Mouse (Mus musculus) thymus, postnatal 0 days (tissue): ENCODE results near the gene Ccer2. TPM values are rescaled to one million over a fixed set of nuclear protein-coding genes. Genes with fewer than 3 reads are reported as not detected.

Experiments
- DNase-seq: peaks from one replicate; pipeline ENCODE4 v3.0.0-alpha.2; 2015; ENCODE audit warnings: low spot score
- polyA plus RNA-seq: library from polyadenylated mRNA; unstranded; fragments of >200 nt; fragmentation: Nextera tagmentation; extraction: Ambion mirVana; gene quantifications from 2 replicates; pipeline ENCODE4 v1.2.1, GENCODE M21; 2015

Ccer2 gene
- polyA plus RNA-seq = 0.26 and 0.45 TPM in 2 replicates

DNA sequence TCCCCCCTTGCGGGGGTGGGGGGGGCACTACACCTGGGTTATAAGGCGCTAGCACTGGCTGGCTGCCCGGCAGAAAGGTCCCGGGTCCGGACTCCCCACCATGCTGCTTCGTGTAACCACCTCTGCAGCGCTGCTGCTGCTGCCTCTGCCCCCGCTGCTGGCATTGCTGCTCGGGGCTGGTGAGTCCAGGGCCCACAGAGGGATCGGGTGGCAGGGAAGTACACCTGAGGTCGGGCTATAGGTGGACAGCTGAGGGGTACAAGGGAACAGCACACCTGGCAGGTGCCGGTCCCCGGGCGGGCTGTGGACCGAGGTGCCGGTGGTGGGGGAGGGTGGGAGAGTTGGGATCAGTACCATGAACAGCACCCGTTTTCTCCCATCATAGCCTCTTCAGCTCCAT, at the start of gene Ccer2:
TSS of gene Ccer2 (plus strand) at position 96 of the 400 bp plus-strand sequence.
- DNase-seq = no peak

DNA sequence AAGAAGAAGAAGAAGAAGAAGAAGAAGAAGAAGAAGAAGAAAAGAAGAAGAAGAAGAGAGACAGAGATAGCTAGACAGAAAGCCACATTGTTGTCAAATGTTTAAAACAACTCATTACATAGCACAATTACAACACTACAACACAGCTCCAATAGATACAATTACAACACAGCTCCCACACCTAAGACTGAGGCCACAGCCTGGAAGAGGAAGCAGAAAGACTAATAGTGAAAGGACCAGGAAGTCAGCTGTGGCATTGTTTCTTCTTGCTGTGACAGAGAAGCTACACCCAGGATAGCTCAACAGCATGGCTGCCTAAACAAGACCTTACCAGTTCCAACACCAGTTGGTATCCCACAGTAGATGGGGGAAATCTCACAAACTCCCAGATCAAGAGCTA, 46.5 kb upstream of the Ccer2 start:
- no peak for DNase-seq

DNA sequence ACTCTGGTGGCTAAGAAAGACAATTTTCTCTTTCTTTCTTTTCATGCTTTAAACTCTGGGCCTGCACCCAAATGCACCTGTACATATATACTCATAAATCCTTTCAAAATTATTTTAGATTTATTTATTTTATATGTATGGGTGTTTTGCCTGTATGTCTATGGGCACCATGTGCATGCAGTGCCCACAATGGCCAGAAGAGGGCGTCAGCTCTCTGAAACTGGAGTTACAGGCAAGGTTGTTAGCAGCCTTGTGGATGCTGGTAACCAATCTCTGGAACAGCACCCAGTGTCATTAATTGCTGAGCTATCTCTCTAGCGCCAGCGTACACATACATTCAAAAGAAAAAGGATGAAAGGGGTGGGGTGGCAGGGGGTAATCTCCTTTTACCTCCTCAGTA, 45.0 kb upstream of the Ccer2 start:
- no peak for DNase-seq

DNA sequence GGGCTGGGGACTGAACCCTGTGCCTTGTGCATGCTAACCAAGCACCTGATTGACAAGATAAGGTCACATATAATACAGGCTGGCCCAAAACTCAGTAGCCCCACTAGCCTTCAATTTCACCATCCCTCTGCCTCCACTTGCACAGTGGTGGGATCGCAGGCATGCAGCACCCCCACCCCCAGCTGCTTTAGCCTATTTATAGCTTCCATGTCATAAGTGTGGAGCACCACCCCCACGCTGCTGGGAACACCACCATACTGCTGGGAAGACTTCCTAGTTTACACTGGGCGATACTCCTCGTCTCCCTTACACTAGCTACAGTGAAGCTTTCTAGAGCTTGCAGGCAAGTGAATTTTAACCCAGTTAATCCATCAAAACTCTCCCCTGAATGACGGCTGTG, 41.3 kb upstream of the Ccer2 start:
- DNase-seq = no peak

DNA sequence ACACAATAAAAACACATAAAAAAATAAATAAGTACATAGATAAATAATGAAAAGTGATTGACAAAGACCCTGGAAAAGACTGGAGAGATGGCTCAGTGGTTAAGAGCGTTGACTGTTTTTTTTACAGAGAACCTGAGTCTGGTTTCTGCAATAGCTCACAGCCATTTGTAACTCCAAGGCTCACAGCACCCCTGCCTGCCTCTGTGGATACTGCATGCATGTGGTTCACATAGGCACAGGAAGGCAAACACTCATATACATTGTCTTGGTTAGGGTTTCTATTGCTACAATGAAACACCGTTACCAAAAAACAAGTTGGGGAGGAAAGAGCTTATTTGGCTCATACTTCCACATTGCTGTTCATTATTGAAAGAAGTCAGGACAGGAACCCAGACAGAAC, 40.4 kb upstream of the Ccer2 start:
- no peak for DNase-seq

DNA sequence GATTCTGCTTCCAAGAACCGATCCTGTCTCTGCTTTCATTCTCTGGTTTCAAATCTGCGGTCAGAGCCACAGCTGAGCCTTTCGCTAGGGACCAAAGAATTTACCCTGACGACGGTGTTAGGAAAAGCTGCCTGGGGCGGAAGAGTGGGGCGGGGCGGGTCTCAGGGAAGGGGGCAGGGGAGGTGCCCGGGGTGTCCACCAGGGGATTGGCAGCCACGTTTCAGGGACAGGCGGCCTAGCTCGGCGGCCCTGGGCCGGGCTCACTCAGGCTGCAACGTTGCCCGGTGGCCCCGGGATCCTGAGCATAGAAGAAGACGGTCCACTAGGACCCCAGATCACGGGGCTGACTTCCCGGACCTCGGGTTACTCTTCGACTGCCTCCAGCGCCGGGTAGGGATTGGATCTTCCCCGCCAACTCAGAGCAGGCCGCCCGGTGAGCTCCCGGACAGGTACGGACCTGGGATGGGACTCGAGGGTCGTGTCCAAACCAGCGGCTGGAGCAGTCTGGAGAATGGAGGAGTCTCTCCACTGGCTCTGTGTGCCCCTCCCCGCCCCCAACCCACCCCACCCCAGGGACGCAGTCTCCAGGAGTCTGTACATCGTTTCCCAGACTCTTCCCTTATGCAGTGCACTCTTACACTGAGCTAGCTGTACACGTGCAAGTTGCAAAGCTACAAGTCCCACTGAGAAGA, 39.2 kb upstream of the Ccer2 start, which contains the start of gene Fbxo17:
TSS of gene Fbxo17 (plus strand) at position 215 of the 692 bp plus-strand sequence.
- DNase-seq = peak; percentile 58

DNA sequence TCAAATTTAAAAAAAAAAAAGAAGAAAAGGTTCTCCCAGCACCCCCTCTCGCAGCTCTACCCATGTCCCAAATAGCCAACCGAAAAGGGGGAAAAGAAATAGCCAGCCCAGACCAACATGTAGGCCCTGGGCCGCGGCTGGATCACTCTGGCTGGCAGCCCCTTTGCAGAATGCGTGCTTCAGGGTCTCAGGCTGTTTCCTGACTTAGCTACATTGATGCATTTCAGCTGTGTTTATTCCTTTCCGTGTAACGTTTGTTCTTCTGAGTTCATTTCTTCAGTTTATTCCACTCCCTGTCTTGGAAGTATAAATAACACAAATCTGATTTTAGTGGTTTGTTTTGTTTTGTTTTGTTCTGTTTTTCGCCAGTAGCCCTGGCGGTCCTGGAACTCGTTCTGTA, 38.2 kb upstream of the Ccer2 start:
- no peak for DNase-seq

DNA sequence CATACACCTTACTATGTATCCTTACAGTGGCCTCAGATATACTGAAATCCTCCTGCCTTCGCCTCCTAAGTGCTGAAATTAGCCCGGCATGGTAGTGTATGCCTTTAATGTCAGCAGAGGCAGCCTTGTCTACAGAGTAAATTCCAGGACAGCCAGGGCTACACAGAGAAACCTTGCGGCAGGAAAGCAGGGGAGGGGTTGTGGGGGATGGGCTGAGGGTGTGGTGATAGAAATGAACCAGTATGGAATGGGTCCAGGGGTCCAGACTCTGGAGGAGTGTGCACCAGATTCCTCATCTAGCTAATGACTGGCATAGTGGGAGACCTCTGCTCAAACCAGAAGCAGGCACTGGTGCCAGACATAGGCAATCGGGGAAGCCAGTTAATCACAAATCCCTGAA, 36.8 kb upstream of the Ccer2 start:
- DNase-seq = no peak

DNA sequence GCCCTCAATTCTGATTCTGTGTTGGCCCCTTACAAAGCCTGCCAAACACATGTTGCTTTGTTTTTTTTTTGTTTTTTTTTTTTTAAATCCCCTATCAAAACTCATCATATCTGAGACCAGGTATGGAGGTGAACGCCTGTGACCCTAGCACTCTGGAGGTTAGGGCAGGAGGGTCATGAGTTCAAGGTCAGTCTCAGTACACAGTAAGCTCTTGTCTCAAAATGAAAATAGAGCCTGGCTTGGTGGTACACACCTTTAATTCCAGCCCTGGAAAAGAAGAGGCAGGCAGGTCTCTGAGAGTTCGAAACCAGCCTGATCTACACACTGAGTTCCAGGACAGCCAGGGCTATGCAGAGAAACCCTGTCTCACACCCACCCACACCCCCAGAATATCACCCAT, 36.3 kb upstream of the Ccer2 start:
- no peak for DNase-seq

DNA sequence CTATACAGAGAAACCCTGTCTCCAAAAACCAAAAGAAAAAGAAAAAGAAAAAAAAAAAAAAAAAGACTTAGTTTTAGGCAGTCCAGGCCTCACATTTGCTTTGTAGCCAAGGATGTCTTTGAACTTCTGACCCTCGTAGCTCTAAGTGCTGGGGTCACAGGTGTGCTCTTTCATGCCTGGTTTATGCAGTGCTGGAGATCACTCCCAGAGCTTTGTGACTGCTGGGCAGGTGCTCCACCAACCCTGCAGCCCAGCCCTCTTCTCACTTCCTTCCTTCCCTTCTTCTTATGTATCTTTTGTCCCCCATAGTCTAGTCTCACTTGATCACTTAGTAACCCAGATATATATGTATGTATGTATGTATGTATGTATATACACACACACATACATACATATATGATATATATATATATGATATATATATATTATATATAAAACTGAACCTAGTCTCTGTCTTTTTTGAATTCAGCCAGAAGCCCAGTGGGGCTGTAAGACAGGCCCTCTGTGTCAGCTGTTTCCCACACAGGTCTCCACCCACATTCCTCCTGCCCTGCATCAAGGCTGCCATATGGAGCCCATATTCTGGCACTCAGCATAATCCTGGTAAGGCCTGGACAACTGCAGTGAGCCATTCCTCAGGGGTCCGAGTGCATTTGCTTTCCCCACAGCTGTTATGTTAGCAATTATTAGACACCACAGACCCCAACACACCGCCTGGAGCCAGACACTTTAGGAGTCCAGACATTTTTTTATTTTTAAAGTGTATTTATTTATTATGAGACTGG, 35.0 kb upstream of the Ccer2 start:
- DNase-seq = peak; percentile 32

DNA sequence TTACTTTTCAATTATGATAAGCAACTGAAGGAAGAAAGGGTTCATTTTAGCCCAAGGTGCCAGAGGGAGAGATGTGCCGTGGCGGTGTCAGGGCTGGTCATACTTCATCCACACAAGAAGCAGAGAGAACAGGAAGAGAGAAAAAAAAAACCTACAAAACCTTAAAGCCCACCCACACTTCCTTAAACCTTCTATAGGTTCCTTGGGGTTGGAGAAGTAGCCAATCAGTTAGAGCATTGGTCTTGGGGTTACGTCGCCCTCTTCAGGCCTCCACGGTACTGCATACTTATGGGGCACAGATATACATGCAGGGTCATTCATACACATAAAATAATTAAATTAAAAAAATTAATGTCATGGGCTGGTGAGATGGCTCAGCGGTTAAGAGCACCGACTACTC, 33.9 kb upstream of the Ccer2 start:
- peak; percentile 22 for DNase-seq

DNA sequence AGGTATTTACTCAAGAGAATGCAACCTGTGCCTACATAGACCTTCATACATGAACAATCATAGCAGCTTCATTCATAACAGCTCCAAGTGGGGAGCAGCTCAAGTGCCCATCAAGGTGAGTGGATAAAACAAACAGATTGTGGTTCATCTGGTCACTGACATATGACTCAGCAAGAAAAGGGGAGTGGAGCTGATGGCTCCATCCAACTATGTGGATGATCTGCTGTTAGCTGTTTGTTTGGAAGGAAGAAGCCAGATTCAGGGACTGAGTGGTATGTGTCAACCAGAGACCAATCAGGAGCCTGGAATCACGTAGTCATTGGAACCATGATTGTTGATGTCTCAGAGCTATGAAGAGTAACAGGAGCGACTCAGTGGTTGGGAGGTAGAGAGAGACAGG, 31.4 kb upstream of the Ccer2 start:
- DNase-seq = no peak

DNA sequence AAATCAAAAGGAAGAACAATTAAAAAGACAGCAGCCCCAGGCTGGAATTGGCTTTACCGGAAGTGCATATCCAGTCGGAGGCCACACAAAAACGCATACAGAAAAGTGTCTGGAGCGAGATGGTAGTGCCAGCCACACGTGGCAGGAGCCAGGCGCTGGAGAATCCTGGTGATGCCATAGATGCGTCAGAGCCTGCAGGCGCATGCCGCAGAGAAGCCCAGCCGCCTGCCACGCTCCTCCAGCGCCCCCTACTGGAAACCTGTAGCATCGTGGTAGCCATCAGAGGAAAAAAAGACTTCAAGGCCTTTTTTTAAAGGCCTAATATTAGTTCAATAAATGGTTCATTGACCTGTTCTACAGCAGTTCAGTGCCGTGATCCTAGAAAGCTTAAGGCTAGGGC, 29.4 kb upstream of the Ccer2 start:
- DNase-seq = peak; percentile 81

DNA sequence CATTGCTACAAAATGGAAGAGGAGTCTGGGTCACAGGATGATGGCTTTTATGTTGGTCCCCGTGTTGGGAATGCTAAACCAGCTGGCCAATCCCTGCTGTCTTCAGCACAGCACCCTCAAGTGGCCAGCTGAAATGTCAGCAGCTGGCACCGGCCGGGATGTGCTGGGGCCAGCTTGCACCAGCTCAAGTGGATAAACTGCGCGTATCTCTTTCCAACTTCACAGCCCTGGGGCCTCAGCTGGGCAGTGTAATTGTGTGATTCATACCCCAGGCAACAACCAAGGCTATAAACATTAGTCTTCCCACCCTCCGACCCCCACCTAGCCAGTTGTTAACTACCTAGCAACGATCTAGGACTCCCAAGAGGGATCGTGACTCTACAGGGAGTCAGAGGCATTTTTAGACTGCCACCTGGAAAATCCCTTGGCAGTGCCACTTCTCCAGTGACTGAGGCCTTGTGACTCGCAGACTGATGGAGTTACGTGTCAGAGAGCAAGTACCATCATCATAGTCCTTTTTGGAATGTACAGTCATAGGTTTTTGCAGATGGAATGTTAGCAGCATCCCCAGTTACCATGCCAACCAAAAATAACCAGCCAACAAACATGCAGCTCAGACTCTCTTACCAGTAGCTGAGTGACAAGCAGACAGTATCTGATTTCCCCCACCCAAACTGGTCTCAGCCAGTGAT, 28.2 kb upstream of the Ccer2 start:
- no peak for DNase-seq

DNA sequence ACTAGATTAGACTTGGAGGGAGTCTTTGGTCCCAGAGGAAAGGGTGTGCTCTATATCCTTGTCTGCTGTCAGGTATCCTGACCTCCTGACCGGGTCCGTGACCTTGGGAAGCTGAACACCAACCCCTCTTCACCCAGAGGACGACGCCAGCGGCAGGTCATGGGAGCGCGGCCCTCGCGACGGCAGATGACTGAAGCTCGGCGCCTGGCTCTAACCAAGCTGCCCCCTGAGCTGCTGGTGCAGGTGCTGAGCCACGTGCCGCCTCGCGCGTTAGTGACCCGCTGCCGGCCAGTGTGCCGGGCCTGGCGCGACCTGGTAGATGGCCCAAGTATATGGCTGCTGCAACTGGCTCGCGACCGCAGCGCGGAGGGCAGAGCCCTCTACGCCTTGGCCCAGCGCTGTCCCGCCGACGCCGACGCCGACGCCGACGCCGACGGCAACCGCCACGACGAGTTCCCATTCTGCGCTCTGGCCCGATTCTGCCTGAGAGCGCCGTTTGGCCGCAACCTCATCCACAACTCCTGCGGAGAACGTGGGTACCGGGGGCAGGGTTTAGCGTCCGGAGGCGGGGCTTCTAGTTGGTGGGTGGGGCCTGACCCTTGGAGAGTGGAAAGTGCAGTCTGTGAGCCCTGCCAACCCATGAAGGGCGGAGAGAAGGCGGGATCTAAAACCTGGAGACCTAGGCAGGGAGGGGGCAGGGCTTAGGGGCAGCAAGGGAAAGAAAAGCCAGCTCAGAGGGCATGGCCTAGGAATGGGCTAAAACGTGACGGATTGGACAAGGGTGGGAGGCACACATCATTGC, 23.4 kb upstream of the Ccer2 start:
- DNase-seq = peak; percentile 84

DNA sequence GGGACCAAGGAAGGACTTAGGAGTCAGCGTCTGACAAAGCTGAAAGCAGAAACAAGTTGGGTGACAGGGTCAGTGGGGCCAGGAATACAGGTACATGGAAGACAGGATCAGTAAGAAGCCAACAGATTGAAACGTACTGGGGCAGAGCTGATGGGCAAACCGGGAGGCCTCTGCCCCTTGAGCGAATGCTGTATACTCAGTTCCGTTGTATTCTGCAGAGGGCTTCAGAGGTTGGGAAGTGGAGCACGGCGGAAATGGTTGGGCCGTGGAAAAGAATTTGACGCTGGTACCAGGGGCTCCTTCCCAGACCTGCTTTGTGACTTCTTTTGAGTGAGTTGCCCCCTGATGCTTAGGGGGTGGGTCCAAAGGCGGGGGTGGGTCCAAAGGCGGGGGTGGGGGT, 22.8 kb upstream of the Ccer2 start:
- peak; percentile 25 for DNase-seq

DNA sequence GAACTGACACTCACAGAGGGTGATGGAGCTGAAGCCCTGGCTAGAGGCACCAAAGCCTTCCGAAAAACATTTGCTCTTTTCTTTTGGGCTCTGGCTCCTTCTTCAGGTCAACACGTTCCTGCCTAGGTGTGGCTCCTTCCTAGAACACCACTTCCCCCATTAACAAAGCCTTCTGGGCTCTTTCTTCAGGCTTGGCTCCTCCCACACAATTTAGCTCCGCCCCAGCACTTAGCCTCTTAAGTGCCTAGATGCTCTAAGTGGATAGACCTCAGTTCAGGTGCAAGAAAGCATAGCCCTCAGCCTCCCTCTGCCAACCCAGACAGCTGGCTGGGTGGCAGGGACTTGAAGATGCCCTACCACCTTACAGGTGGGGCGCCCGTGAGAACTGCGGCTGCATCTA, 20.3 kb upstream of the Ccer2 start:
- DNase-seq = no peak

DNA sequence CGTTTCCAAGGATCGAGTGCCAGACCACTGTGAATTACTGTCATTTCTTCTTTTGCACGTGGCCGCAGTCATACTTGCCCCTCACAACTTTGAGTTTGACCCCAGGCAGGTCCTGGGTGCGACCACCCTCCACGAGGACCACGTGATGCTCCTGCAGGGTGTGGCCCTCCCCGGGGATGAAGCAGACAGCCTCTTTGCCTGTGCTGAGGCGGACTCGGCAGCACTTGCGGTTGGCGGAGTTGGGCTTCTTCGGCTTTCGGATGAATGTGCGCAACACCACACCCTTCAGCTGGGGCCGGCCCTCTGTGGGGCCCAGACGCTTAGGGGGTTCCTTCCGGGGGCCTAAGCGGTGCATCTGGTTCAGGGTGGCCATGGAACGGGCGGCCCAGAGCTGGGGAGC, 16.1 kb upstream of the Ccer2 start:
- DNase-seq = no peak

DNA sequence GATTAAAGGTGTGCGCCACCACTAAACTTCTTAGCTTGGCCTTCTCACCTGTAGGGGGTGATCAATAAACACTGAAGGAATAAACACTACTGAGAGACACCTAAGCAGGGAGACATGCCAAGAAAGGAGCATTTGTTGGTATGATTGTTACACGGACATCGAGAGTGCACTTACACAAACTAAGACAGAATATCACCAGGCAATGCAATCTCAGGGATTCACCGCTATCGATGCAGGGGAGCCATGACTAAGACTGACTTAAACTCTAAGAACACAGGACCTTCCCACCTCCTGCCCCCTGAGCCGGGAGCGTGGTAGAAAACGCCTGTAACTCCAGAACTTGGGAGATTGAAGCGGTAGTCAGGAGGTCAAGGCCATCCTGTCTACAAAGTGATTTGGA, 15.0 kb upstream of the Ccer2 start:
- peak; percentile 22 for DNase-seq

DNA sequence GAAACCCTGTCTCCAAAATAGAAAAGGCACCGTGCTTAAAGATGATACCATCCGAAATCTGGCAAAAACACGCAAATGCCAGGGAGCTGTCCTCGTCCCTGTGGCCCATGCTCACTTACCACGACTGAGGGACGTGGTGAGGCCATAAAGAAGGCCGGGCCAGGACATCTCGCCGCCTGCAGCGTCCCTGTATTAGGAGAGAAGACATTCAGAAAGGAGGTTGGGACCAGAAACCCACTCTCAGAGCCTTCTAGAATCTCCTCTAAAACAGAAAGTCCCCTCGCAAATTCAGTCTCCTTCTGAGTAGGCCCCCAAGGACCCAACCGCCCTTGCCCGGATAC, 14.6 kb upstream of the Ccer2 start:
- no peak for DNase-seq

DNA sequence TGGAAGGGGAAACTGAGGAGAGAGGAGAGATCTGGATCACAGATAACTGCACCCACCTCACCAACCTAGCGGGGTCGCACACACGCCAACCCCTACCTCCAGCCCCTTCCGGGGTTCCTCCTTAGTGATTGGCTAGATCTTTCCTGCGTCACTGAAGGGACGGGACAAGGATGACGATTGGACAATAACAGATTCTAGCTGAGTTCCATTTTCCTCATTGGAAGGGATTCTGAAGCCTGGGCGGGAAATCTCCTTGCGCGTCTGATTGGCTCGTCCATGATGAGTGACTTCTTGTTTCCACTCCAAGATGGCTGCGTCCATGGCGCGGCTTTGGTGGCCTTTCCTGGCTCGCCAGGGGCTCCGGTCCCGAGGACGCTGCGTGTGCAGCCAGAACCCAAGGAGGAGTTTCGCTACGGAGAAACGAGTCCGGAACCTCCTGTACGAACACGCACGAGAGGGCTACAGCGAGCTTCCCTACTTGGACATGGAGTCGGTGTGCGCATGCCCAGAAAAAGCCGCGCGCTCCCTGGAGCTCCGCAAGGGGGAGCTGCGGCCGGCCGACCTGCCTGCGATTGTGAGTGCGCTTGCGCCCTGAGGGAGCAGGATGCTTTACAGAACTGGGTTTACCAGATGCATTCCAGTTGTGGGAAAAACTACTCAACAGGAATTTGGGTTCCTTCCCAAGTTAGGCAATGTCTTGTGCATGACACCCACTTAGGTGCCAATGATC, 14.1 kb upstream of the Ccer2 start, which contains the start of the genes Mrps12 and Sars2:
TSS of gene Mrps12 (minus strand) at position 112 of the 730 bp plus-strand sequence.
TSS of gene Sars2 (plus strand) at position 284 of the 730 bp plus-strand sequence.
- peak; percentile 98 for DNase-seq
